Mouse (Mus musculus) large intestine, adult 2 months (tissue): ENCODE results near the gene Arl4a. TPM values are rescaled to one million over a fixed set of nuclear protein-coding genes. Genes with fewer than 3 reads are reported as not detected.

Experiments used
- DNase-seq: peaks from one replicate; pipeline ENCODE4 v3.0.0-alpha.2; 2012; ENCODE audit warnings: low read depth, low spot score
- WGBS: fragments of 180-500 bp; shearing (Covaris S2); methylation state at CpG from one replicate; pipeline ENCODE4 v1.1.7; 2018; 5-methylcytosine and 5-hydroxymethylcytosine counted together
- polyA plus RNA-seq: library from polyadenylated mRNA; depleted of rRNA; stranded (reverse); fragments of >200 nt; gene quantifications from 2 replicates; pipeline ENCODE4 v1.2.3, GENCODE M21; 2012; rRNA removed

The Arl4a gene
- polyA plus RNA-seq, 1 experiment, result 9.2 TPM

- 79% methylated on average over 9 of the region's 9 CpGs for WGBS
- no peak for DNase-seq
Observed at GRCm38 (mm10) chr12:39975829-39976340, 61.9 kb downstream of the Arl4a start.

GRCm38 (mm10) chr12:39974977-39975583 lies 62.7 kb downstream of the Arl4a start:
- DNase-seq, result no peak
- WGBS, result 13% methylated on average over 4 of the region's 4 CpGs

GRCm38 (mm10) chr12:39974273-39974672 lies 63.6 kb downstream of the Arl4a start:
- DNase-seq, result no peak
- WGBS, result 35% methylated on average over 1 of the region's 1 CpGs

GRCm38 (mm10) chr12:39969500-39969899 lies 68.3 kb downstream of the Arl4a start:
- no peak for DNase-seq

GRCm38 (mm10) chr12:39968109-39968508 lies 69.7 kb downstream of the Arl4a start:
- DNase-seq, result no peak
- 96% methylated on average over 3 of the region's 3 CpGs for WGBS

GRCm38 (mm10) chr12:39959166-39959565 lies 78.7 kb downstream of the Arl4a start:
- DNase-seq, result no peak
- 91% methylated on average over 8 of the region's 8 CpGs for WGBS

GRCm38 (mm10) chr12:39957931-39958671 lies 79.7 kb downstream of the Arl4a start:
- DNase-seq, result no peak
- WGBS, result 55% methylated on average over 8 of the region's 8 CpGs

- no peak for DNase-seq
- 85% methylated on average over 15 of the region's 15 CpGs for WGBS
Observed at GRCm38 (mm10) chr12:39956396-39956795, 81.4 kb downstream of the Arl4a start.

Other genes with a start within 250 kb of the Arl4a start
- gene Scin, start 96.2 kb upstream of the Arl4a start, polyA plus RNA-seq, result 45.1 and 66.4 TPM in 2 replicates
- not detected in 2 replicates for gene Lsmem1, start 161.5 kb upstream of the Arl4a start, polyA plus RNA-seq
- 15.3 and 33.9 TPM in 2 replicates for gene Ifrd1, start 210.5 kb upstream of the Arl4a start, polyA plus RNA-seq